Mouse (Mus musculus): ENCODE measurements around the gene Osbpl10.

The Osbpl10 gene

GRCm38 (mm10) chr9:115161591-115161990 is 183.2 kb downstream of the Osbpl10 start:
- intact Hi-C loops (cut with DNase I), result loop anchor here (5.0 kb wide), 2 partner anchors 101 to 541 kb away; no protein-coding TSS in a partner anchor

DNA sequence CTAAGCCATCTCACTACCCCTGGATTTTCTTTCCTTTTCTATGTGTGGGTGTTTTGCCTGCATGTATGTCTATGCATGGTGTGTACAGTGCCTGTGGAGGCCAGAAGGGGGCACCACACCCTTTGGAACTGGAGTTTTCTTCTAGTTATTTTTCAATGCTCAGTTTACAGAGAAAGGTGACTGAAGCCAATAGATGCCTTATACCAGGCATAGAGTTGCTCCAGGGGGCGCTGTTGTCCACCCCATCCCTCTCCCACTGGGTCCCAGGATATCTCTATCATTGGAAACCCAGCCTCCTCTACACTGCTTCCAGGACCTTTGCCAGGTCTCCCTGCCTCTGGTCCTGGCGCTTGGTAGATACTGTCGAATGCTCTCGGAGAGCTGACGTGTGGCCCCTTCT is 184.7 kb downstream of the Osbpl10 start:
- intact Hi-C loops (cut with DNase I), result loop anchor here (5.0 kb wide), 2 partner anchors 99 to 539 kb away; no protein-coding TSS in a partner anchor

GRCm38 (mm10) chr9:115163693-115164092 is 185.3 kb downstream of the Osbpl10 start:
- intact Hi-C loops (cut with DNase I), result loop anchor here (5.0 kb wide), 2 partner anchors 99 to 539 kb away; no protein-coding TSS in a partner anchor

DNA sequence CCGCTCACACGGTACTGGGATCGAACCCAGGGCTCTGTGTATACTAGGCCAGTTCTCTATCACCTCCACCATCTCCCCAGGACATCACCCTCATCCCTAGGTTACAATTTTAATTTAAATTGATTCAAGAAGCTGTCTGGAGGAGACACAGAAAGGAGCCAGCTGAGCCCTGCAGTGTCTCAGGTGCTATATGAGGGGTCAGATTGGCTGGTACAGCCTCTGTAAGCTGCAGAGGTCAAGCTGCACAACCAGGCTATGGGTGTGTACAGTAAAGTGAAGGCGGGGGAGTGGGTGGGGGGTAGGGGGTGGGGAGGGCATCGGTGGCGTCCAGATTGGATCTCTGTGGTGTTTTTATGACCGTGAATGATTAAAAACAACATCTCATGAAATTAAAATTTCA is 186.0 kb downstream of the Osbpl10 start:
- intact Hi-C loops (cut with DNase I), result loop anchor here (5.0 kb wide), 2 partner anchors 98 to 538 kb away; no protein-coding TSS in a partner anchor

GRCm38 (mm10) chr9:115165996-115166395 is 187.6 kb downstream of the Osbpl10 start:
- intact Hi-C loops (cut with DNase I), result no loop called here

- intact Hi-C loops (cut with DNase I), result no loop called here
Observed at GRCm38 (mm10) chr9:115169591-115169990, 191.2 kb downstream of the Osbpl10 start.

DNA sequence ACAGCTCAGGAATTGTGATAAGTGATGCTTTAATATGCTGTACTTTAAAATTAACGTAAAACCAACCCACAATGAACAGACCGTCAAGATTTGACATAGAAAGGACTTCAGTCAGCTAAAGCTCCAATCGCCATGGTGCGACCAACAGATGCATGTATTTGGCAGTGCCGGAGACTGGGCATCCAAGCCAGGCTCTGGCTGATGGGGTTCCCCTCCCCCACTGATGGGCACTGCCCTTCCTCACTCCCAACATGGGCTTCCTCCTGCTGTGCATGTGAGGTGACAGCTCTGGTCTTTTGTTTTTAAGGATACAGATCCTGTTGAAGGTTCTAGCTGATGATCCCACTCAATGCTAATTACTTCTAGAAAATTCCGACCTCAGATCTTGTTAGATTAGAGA is 193.7 kb downstream of the Osbpl10 start:
- intact Hi-C loops (cut with DNase I), result no loop called here

DNA sequence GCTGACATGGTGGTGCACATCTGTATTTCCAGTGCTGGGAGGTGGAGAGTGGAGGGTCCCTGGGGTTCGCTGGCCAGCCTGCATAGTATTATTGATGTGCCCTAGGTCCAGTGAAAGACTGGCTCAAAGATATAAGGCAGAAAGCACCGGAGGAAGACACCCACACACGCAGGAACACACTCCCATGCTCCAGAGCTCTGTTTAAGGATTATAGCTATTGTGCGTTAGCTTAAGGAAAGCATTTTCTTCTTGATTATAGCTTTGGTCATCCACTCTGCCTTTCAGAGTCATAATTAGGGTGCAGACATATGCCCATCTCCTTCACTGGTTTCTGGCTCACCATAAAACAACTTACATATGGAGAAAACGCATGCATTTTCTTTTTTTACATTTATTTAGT is 200.8 kb downstream of the Osbpl10 start:
- intact Hi-C loops (cut with DNase I), result no loop called here

GRCm38 (mm10) chr9:115179935-115180334 is 201.6 kb downstream of the Osbpl10 start:
- intact Hi-C loops (cut with DNase I), result no loop called here

DNA sequence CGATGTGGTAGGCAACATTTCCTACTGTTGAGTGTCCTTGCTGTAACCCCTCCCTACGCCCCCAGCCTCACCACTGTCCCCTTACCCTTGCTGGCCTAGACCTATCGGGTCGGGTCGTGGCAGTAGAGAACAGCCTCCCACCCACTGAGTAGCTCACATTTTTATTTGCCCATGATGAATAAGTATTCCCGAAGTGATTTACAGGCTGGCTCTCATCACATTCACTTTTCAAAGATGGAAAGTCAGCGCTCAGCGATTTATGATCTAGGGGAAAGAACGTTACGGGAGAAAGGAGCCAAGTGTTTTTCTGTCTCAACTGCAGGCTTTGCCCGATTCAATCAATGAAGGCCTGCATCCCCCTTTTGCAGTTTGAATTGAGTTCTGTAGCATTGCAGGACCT is 208.0 kb downstream of the Osbpl10 start:
- intact Hi-C loops (cut with DNase I), result no loop called here

- intact Hi-C loops (cut with DNase I), result no loop called here
Observed at GRCm38 (mm10) chr9:115190376-115190942, 212.1 kb downstream of the Osbpl10 start.

- intact Hi-C loops (cut with DNase I), result no loop called here
Observed at GRCm38 (mm10) chr9:115192890-115193289, 214.5 kb downstream of the Osbpl10 start.

- intact Hi-C loops (cut with DNase I), result no loop called here
Observed at GRCm38 (mm10) chr9:115197082-115197481, 218.7 kb downstream of the Osbpl10 start.

GRCm38 (mm10) chr9:115200166-115200862 is 221.9 kb downstream of the Osbpl10 start:
- intact Hi-C loops (cut with DNase I), result no loop called here

GRCm38 (mm10) chr9:115201264-115201663 is 222.9 kb downstream of the Osbpl10 start:
- intact Hi-C loops (cut with DNase I), result no loop called here

DNA sequence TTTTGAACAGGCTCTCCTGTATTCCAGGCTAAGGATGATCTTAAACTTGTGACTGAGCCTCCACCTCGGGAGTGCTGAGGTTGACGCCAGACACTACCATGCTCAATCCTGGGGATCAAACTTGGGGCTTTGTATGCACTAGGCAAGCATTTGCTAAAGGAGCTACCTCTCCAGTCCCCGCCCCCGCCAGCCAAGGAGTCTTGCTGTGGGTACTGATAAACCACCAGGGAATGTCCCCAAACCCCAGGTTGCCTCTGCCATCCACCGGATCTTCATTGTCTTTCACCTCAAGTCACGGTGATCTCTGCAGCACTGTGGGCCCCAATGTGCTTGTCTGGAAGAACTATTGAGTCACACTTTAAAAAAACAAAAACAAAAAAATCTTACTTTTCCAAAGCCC is 224.8 kb downstream of the Osbpl10 start:
- intact Hi-C loops (cut with DNase I), result no loop called here

- intact Hi-C loops (cut with DNase I), result no loop called here
Observed at GRCm38 (mm10) chr9:115205491-115205890, 227.1 kb downstream of the Osbpl10 start.

GRCm38 (mm10) chr9:115206219-115206618 is 227.8 kb downstream of the Osbpl10 start:
- intact Hi-C loops (cut with DNase I), result no loop called here

- intact Hi-C loops (cut with DNase I), result no loop called here
Observed at GRCm38 (mm10) chr9:115209737-115210136, 231.4 kb downstream of the Osbpl10 start.

DNA sequence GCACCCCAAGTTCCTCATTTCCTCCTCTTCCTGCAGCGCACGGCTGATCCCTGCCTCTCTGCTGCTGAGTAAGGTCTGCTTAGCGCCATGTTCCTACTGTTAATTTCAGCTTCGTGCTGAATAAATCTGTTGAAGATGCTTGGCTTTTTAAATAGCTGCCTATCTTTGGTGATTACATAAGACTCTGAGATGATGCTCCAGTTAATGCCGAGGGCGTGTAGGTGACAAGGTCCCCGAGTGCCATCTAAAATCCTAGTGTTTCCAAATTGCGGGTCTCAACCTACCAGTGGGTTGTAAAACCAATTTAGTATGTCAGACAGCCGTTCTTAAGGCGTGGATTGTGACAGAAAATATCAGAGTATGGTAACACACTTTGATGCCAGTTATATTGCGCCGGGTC is 232.2 kb downstream of the Osbpl10 start:
- intact Hi-C loops (cut with DNase I), result no loop called here

DNA sequence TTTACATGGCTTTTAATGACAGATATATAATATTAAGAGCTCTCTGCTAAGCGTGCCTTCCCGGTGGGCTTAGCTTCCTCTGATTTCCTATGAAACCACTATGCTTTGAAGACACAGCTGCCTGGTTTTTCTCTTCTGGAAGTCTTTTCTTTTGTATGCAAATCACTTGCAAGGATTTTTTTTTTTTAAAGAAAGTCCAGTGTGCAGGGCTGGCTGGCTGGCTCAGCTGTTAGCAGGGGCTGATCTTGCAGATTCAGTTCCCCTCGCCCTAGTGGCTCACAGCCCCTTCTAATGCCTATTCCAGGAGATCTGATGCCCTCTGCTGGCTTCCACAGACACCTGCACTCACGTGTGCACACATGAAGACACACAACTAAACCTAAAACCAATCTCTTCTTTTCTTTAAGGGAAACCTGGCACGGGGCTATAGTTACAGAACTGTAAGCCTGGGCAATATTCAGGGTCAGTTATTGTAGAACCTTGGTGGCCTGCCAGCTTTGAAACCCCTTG is 235.4 kb downstream of the Osbpl10 start:
- intact Hi-C loops (cut with DNase I), result no loop called here
